Mouse (Mus musculus) cortical plate, adult 2 months (tissue): ENCODE results near the gene Erbb4.

ENCODE experiments used
- CTCF ChIP-seq: fragments of 200-500 bp; IDR thresholded peaks from 2 replicates; pipeline ENCODE4 v1.5.1; 2011; ENCODE audit warnings: mild to moderate bottlenecking, control low read depth, low read length; ENCODE audit not compliant: insufficient read depth; ENCODE audit errors: extremely low read depth
- POLR2A ChIP-seq: fragments of 200-500 bp; IDR thresholded peaks from 2 replicates; pipeline ENCODE4 v1.6.1; 2011; ENCODE audit warnings: mild to moderate bottlenecking, low read length, control low read depth; ENCODE audit not compliant: insufficient read depth; ENCODE audit errors: extremely low read depth

DNA sequence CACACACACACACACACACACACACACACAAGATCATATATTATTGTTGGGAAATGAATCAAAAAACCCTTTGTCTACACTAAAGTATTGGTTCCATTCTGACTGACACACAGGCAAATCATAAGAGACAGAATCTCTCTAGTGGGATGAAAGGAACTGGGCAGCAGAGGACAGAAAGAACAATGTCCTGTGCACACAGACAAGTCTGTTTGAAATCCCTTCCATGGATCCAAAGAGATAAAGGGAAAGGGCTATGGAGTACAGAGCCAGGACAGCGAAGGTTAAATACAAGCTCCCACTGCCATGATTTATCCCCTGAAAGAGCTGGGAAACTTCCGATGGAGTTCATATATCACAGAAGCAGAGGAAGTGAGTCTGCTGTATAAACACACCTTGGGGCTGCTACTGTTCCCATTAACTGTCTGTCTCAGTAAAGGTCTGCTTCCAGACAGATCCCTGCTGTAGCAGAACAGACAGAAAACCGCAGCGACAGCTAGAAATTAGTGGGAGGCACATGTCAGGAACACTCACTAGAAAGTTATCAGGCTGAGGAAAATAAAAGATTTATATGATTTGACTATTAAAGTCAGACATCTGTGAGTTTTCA, 320.3 kb downstream of the Erbb4 start:
- TF ChIP-seq CTCF (no peak), POLR2A (no peak)
